Mouse (Mus musculus) urinary bladder, adult 2 months (tissue): Measurements from ENCODE around the gene Rev1. TPM values are rescaled to one million over a fixed set of nuclear protein-coding genes. Genes with fewer than 3 reads are reported as not detected.
"Not testable (repeated sequence)": the region's sequence is repeated elsewhere in the genome, so short reads cannot be mapped to it uniquely, and the experiment has no call there.

Experiments used
- DNase-seq: peaks from one replicate; pipeline ENCODE4 v3.0.0; 2022; ENCODE audit warnings: low spot score
- polyA plus RNA-seq: library from polyadenylated mRNA; depleted of rRNA; stranded (reverse); fragments of >200 nt; gene quantifications from 2 replicates; pipeline ENCODE4 v1.2.3, GENCODE M21; 2012; rRNA removed

Rev1 gene
- polyA plus RNA-seq, 1 experiment: 19.1 TPM

GRCm38 (mm10) chr1:38067276-38067675 is 62.3 kb downstream of the Rev1 start:
- no peak for DNase-seq

GRCm38 (mm10) chr1:38062156-38062555 is 67.4 kb downstream of the Rev1 start:
- DNase-seq: not testable (repeated sequence)

GRCm38 (mm10) chr1:38058417-38058816 is 71.2 kb downstream of the Rev1 start:
- no peak for DNase-seq

GRCm38 (mm10) chr1:38055176-38055575 is 74.4 kb downstream of the Rev1 start:
- DNase-seq: no peak

- DNase-seq: no peak
Measured at GRCm38 (mm10) chr1:38049562-38049961, 80.0 kb downstream of the Rev1 start.

- DNase-seq: no peak
Measured at GRCm38 (mm10) chr1:38048121-38048520, 81.5 kb downstream of the Rev1 start.

GRCm38 (mm10) chr1:38038898-38039297 is 90.7 kb downstream of the Rev1 start:
- DNase-seq: no peak

GRCm38 (mm10) chr1:38037375-38037774 is 92.2 kb downstream of the Rev1 start:
- no peak for DNase-seq

- DNase-seq: no peak
Measured at GRCm38 (mm10) chr1:38035521-38035920, 94.1 kb downstream of the Rev1 start.

- no peak for DNase-seq
Measured at GRCm38 (mm10) chr1:38031391-38031790, 98.2 kb downstream of the Rev1 start.

GRCm38 (mm10) chr1:38027301-38027700 is 102.3 kb downstream of the Rev1 start:
- no peak for DNase-seq

GRCm38 (mm10) chr1:38014551-38015203 is 114.9 kb downstream of the Rev1 start:
- DNase-seq: no peak

- no peak for DNase-seq
Measured at GRCm38 (mm10) chr1:38012509-38012908, 117.1 kb downstream of the Rev1 start.

- no peak for DNase-seq
Measured at GRCm38 (mm10) chr1:38012104-38012503, 117.5 kb downstream of the Rev1 start.

GRCm38 (mm10) chr1:38011647-38012046 is 118.0 kb downstream of the Rev1 start:
- no peak for DNase-seq

- no peak for DNase-seq
Measured at GRCm38 (mm10) chr1:38006741-38007140, 122.9 kb downstream of the Rev1 start.

GRCm38 (mm10) chr1:38003046-38003445 is 126.6 kb downstream of the Rev1 start:
- no peak for DNase-seq

Other genes starting within 250 kb of the Rev1 start
- gene Mitd1, start 239.4 kb downstream of the Rev1 start, polyA plus RNA-seq: 24.1 and 28.6 TPM in 2 replicates
- gene Mrpl30, start 239.3 kb downstream of the Rev1 start, polyA plus RNA-seq: 125 and 139 TPM in 2 replicates
- gene Lyg2, start 213.3 kb downstream of the Rev1 start, polyA plus RNA-seq: not detected in 2 replicates
- gene Lyg1, start 172.0 kb downstream of the Rev1 start, polyA plus RNA-seq: not detected in 2 replicates
- gene Txndc9, start 131.9 kb downstream of the Rev1 start, polyA plus RNA-seq: 54.7 and 55.7 TPM in 2 replicates
- gene Eif5b, start 131.8 kb downstream of the Rev1 start, polyA plus RNA-seq: 26.0 and 35.1 TPM in 2 replicates